Mouse (Mus musculus) myocyte (in vitro differentiated cells): ENCODE results near the gene Tm2d1.

Experiments
- MAX ChIP-seq: IDR thresholded peaks from one replicate; pipeline ENCODE4 v1.6.1; 2011; ENCODE audit warnings: low read depth, mild to moderate bottlenecking, control low read depth
- MYOG ChIP-seq, 3 experiments: IDR thresholded peaks; one replicate each; pipeline ENCODE4 v1.6.1; 2011; ENCODE audit warnings: control low read depth in 2 of 3, low read depth in 2 of 3, mild to moderate bottlenecking in 2 of 3; ENCODE audit not compliant: insufficient read length in 2 of 3, control insufficient read depth in 1 of 3, insufficient read depth in 1 of 3
- POLR2A ChIP-seq: IDR thresholded peaks from one replicate; pipeline ENCODE4 v1.6.1; 2011; ENCODE audit warnings: low read depth, mild to moderate bottlenecking, control low read depth, moderate library complexity; ENCODE audit not compliant: insufficient read length
- TCF12 ChIP-seq: IDR thresholded peaks from one replicate; pipeline ENCODE4 v1.6.1; 2011; ENCODE audit warnings: mild to moderate bottlenecking, control low read depth; ENCODE audit not compliant: poor library complexity, insufficient read depth, severe bottlenecking

DNA sequence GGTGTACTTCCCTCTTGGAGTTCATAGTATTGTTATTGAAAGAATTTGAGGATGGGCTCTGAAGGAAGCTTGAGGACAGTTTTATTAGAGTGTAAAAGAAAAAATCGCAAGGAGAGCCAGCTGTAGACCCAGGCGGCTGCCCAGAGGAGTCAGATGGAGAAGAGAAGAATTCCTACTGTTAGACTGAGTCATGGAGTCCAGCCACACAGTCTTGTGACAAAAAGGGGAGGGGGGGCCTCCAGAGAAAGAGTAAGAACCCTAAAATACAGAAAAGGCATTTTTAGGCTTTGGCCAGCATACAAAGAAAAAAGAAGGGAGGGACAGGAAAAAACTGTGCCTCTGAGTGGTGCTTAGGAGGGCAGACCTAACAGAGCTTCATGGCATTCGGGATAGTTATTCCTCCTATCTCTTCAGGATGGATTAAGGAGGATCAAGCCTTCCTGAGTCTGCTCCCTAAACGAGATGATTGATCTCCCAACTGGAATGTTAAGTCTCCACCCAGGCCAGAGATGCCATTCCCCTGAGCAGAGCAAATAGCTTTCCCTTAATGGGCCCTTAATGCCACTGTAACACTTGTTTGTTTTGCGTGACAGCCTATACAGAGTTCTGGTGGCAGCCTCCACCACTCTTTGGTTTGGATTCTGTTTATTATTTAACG lies 17.9 kb upstream of the Tm2d1 start:
- no peak for TF ChIP-seq TCF12
- TF ChIP-seq MAX, result no peak
- no peak for TF ChIP-seq MYOG (IDR thresholded peaks at IDR 0.05; ENCODE audit: control insufficient read depth in 1 of 3, insufficient read depth in 1 of 3, insufficient read length in 2 of 3, low read depth in 2 of 3)
- no peak for TF ChIP-seq POLR2A
